Mouse (Mus musculus) heart, adult 11 months (tissue): ENCODE data around the gene Ggt7.
"Not testable (repeated sequence)": the region's sequence is repeated elsewhere in the genome, so short reads cannot be mapped to it uniquely, and the experiment has no call there.

Experiments
- DNase-seq: peaks from one replicate; pipeline ENCODE4 v3.0.0; 2022

Gene Ggt7

DNA sequence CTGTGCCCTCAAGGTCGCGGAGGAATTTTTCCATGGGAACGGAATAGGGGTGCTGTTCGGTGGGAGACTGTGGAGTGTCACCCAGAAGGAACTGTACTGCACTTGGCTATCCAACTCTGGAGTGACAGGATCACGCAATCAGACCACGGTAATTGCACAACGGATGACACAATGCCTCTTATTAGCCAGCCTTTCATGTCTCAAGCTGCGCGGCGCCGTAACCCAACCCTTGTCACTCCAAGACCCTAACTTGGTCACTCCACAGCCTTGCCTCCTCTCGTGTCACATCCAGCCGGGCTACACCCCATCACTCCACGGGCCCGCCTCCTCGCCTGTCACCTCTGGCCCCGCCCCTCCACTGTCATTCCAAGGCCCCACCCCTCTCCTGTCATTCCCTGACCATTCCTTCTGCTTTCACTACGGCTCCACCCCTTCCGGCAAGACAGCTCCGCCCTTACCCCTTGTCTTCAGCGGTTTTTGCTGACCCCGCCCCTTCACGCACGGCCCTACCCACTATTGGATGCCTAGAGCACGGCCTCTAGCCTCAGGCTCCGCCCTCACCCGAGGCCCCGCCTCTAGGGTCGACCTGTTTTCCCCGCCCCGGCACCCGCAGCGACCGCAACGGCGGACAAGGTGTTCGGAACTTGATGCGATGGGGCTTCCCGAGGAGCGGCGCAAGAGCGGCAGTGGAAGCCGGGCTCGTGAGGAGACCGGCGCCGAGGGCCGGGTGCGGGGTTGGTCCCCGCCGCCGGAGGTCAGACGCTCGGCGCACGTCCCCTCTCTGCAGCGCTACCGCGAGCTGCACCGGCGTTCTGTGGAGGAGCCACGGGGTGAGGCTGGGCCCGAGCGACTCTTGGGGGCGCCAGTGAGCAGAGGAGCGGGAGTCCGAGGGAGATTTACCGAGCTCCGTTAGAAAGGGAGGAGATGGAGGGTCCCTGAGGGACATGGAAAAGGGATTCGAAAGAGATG lies at the start of gene Ggt7, which contains the start of gene Acss2:
Ggt7 (minus strand) TSS at position 783 of the 969 bp plus-strand sequence.
Acss2 (plus strand) TSS at position 494 of the 969 bp plus-strand sequence.
- DNase-seq: peak; percentile 100

DNA sequence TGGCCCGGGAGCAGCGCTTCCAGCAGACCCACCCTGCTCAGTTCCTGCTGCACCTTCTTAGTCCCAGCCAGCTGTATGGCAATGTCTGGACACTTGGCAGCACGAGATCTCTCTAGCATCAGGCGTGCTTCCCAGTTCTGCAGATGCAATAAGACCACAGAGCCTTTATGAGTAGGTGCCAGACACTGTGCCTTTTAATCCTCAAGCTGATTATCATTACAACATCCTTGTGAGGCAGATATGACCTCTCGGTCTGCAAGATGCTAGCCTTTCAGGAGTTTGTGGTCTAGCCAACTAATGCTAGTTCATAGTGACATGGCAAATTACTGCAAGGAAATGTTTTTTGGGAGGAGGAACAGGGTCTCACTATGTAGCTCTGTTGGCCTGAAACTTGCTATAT lies 49.7 kb upstream of the Ggt7 start:
- peak; percentile 50 for DNase-seq

DNA sequence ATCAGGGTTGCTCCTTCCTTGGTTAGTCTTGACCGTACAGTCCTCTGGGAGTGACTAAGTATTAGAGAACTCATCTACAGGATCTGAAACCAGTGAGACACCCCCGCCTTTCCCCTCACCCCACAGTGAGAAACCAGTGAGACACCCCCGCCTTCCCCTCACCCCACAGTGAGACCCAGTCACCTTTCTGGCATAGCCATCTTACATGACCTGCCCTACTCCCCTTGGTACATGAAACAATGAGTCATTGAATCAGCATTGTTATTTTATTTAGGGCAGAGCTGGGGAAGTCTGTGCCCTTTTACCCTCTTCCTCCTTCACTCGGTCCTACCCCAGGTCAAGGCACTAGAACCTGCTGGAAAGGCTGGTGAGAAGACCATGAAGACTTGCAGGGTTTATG lies 44.9 kb upstream of the Ggt7 start:
- DNase-seq: peak; percentile 79

DNA sequence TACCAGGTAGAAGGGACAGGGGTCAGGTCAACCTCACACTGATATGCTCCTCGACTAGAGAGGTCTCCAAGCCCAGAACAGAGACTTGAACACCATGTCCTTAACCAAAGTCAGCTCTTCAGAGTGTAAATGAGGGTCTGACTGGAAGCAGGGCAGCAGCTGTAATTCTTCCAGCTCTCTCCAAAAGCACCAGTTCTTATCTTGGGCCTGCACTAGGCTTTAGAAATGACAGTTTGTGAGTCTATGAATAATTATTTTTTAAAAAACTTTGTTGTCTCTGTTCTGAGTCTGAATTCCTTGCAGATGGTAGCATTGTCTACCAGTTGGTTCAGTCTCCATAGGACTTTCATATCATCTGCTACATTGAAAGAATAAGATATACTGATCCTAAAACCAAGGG lies 44.2 kb upstream of the Ggt7 start:
- no peak for DNase-seq

DNA sequence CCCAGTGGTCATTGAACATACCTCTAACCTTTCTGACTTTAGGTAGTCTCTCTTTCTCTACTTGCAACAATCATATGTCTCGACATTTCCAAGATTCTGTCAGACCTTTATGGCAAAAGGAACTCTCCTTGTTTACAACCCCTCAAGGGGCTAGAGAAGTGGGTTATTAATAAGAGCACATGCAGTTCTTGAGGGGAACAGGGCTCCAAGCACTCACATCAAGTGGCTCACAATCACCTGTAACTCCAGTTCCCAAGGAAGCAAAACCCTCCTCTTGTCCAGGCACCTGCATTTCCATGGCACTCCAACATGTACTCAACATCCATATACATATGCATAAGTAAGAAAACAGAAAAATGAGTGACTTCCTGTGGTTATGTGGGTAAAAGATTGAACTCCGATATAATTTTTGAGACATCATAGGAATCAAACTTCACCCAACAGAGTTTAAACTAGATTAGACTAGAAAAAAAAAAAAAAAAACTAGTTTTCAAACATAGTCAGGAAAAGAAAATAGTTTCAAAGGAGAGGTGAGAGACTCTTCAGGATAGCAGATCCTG lies 36.5 kb upstream of the Ggt7 start:
- no peak for DNase-seq

DNA sequence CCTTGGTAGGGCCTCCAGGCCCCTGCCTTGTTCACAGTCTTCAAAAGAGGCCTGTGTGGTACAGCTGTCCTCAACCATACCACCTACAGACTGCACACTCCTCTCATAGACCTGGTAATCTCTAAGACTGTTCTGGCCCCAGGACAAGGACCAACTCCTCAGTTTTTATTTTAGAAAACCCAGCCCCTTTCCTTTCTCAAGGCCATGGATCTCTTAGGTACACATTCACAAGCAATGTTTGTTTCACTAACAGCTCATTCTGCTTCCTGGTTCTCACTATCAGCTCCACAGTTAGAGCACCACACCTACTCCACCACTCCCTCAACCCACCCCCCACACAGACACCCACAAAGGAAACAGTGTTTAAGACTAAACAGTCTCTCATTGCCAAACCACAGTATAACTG lies 34.9 kb upstream of the Ggt7 start:
- DNase-seq: peak; percentile 50

DNA sequence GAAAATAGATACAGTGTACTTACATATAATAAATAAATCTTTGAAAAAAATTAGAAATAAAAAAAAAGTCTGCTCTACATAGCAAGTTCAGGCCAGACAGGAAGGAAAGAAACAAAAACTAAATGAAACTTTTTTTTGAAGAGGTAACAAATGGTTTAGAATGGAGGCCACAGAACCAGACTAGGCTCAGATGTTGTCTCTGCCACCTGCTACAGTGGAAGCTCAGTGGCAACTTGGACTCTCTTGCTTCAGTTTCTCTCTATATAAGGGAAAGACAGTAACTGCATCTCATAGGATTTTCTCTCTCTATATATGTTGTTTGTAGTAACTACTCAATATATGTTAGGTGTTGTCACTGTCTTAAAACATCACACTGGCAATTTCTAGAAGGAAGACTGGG lies 34.3 kb upstream of the Ggt7 start:
- DNase-seq: no peak

DNA sequence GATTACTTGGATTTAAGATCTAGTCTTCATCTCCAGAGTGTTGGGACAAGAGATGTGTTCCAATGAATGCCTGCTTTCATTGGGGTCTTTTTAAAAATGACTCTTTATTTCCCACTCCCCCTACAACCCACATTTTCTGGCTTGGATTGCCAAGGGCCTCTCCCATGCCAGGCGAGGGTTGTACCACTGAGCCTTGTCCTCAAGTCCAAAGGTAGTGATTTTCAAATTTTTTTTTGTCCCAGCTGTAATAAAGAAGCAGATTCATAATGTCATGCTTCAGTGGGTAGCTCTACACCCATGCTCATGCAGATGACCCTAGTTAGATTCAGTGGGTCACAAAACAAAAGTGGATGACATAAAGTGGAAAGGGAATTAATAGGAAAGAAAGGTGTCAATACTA lies 28.9 kb upstream of the Ggt7 start:
- no peak for DNase-seq

DNA sequence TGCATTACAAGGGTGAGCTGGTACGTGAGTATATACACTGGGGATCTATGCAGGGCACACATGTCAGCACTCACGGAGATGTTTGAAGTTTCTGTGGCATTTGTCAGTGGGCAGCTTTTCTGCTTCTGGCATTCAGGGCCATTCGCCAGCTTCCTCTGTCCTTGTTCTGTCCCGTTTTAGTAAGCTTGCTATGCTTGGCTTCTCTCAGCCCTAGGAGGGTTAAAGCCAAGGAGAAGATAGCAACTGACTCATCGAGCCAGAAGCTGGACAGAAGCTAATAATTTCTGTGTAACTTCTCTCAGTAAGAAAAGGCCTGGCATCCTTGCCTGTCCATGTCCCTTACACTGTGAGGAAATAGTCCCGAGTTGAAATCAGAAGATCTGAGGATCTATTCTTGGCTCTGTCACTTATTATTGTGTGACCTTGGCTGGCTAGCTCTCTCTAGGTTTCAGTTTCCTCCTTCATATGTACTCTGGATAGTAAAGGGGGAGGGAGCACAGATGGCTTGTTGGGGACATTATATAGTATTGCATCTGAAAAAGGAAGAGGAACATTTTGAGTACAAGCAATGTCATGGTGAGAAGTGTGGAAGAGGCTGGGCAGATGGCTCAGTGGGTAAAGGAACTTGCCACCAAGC lies 22.9 kb upstream of the Ggt7 start:
- peak; percentile 94 for DNase-seq

DNA sequence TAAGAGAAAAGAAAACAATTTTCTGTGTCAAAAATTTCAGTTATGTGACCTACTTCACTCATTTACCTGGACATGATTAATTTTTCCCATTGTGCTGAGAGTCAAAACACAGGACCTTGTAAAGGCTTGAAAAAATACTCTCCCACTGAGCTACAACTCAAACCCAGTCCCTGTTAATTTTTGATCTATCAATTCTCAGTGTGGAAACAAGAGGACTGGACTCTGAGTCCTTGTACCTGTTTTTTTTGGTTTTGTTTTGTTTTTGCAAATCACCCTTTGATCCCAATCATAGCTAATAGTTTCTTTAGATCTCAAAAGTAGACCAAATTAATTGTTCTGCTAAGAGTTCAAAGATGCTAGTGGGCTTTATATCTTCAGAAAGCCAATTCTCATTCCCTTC lies 21.7 kb upstream of the Ggt7 start:
- DNase-seq: no peak

DNA sequence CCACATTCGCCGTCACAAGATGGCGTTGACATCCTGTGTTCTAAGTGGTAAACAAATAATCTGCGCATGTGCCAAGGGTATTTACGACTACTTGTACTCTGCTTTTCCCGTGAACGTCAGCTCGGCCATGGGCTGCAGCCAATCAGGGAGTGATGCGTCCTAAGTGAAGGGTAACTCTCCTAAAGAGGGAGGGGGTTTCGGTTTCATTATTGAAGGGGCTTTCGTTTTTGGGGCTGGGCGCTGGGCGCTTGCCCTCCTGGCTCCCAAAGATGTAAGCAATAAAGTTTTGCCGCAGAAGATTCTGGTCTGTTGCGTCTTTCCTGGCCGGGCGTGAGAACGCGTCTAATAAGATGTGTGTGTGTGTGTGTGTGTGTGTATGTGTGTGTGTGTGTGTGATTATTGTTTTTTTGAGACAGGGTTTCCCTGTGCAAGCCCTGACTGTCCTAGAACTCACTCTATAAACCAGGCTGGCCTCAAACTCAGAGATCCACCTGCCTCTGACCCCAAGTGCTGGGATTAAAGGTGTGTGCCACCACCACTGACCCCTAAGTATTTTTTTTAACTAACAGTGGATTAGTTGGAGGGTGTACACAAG lies 20.5 kb upstream of the Ggt7 start:
- DNase-seq: not testable (repeated sequence)

DNA sequence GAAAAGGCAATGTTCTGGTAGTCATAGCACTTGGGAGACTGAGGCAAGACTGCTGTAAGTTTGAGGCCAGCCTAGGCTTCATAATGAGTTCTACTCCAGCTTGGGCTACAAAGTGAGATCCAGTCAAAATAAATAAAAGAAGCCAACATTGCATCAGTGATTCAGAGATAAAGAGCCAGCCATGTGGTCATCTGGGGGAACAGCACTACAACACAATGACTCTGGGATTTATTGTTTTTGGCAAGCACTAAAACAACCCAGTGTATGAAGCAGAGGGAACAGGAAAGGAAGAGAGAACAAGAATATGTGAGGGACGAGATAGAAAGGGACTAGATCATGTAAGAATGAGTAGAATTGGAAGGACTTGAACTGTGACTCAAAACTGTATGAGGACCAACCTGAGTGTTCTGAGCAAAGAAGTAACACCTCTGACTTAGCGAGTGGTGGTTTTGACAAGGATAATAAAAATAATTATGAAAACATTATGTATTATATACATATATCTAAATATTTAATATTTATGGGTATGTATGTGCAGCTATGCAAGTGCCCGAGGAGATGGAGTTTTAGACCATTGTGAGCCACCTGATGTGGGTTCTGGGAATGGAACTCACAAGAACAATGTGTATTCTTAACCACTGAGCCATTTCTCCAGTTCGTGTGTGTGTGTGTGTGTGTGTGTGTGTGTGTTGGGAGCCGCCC lies 19.9 kb upstream of the Ggt7 start:
- DNase-seq: no peak

DNA sequence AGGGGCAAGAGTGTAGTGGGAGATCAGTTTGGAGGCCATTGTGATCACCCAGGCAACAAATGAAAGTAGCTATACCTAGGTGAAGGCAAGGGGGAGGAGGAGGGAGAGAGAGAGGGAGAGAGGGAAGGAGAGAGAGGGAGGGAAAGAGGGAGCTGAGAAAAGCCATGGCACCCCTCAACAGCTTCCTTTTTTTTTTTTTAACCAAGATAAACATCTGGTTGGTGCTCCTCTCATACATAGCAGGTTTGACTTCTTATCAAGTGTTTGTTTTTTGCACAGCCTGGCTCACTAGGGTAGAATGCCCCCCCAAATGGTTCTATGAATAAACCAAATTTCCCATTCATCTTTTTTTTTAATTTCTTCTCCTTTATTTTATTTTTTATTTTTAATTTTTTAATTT lies 18.3 kb upstream of the Ggt7 start:
- no peak for DNase-seq

DNA sequence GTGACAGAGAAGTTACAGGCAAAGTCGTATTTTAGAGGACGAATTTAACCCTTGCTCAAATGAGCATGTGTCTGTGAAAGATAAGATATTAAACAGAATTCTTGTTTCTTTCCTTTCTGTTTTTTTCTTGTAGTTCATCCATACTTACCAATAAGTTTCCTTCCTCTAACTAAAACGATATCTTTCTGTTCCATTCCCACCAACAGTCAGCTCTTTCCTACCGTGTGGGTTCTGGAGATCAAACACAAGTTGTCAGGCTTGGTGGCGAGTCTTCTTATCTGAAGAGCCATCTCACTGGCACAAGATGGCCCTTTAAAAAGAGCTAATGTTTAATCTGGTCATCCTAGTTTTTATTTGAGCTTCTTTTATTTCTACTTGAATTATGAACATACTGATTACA lies 9.3 kb upstream of the Ggt7 start:
- DNase-seq: no peak

DNA sequence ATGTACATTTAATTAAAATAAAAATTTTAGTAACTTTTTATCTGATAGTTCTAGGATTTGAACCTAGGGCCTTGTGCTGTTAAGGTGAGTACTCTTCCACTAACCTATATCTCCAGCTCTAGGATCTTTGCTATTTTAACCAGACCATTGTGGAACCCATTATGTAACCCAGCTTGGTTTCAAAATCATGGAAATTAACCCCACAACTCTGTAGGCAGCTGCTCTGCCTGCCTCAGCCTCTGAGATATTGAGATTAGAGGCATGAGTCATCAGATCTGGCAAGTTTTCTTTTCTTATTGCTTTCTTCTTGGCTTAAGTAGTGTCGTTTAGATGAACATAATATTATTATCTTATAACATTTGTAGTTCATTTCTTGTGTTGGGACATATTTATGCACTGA lies 6.3 kb upstream of the Ggt7 start:
- no peak for DNase-seq

DNA sequence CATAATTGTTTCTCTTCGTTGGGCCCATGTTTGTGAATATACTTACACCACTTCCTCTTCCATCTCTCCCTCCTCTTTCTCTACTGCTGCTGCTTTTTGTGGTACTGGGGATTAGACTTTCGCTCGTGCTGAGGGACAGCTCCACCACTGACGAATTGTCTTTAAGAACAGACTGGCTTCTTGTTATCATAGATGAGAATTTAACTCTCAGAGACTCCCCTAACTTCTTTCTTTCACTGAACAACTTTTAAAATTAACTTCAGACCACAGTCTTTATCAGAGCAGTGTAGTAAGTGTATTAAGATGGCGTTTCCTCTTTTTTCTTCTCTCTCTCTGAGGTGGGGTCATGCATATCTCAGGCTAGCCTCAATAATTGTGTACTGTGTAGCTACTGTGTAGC lies 5.7 kb upstream of the Ggt7 start:
- no peak for DNase-seq

DNA sequence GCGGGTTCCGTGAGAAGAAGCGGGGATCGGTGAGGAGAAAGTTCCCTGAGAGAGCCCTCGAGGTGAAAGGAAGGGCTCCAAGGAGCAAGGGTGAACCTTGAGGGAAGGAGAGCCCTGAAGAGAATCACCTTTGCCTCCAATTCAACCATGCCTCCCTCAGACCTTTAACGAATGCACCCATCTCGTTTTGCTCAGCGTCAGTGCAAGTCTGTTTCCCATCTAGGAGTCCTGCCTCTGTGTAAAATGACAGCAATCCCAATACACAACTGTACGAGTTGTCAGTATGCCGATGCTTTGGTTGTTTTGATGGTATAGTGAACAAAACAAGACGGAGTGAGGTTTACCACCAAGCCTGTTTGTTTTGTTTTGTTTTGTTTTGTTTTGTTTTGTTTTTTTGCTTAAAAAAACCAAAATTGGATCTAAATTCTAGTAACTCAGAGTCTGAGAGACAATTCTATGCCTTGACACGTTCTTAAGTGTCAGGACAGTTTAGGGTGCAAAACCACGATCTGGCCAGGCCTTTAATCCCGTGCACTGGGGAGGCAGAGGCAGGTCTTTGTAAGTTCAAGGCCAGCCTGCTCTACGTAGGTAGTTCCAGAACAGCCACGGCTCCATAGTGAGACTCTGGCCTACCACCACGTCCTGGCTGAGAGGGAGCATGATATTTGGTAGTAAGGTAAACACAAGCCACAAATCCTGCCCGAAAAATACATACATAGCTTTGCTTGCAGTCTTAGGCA lies 664 bp upstream of the Ggt7 start:
- peak; percentile 79 for DNase-seq

DNA sequence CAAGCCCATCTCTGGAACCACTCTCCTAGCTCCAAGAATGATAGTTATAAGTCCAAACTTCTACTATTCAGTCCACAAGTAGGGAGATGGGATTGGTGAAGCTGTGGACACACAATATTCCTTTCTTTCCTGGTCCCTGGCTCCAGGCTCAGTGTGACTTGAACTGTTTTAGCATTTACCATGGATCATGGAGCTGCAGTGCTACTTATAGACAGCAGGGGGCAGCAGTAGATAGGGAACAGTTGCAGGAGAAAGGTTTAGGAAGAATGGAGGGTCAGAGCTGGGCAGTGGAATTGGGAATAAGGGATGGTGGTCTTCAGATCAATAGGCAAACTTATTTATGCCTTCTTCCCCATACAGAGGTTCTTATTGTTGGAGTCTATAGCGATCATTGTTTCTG lies 2.1 kb downstream of the Ggt7 start:
- peak; percentile 93 for DNase-seq

DNA sequence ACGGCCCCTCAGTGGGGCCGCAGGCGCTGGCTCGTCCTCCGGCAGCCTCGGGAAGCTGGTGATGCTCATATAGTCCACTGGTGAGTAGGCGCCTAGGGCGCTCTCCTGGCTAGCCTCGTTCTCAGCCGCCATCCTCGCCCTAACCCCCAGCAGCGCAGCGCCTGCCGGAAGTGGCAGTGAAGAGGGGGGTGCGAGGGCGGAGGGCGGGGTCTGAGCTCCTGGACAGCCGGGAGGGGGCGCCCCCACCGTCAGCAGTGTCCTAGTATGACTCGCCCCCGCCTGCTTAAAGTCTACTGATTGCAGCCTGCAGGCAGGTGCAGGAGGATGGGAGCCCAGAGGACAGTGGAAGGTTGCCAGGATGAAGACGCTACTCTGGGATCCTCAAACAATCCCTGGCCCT lies 3.4 kb downstream of the Ggt7 start:
- DNase-seq: peak; percentile 97

DNA sequence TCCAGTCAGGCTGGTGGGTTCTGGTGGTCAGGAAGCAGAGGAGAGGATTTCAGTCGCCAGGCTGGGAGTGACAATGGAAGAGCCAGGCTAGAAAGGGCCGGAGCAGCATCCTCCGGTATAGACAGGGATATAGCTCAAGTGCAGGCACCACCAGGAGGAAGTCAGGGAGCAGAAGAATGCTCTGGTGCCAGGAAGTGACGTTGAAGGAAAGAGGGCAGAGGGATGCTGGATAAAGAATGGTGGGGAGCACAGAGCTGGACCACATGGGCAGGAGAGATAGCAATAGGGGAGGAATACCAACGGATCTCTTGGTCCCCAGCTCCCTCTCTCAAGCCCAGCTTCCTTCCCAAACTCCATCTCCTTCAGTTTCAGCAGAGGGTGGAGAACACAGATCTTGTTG lies 4.5 kb downstream of the Ggt7 start:
- DNase-seq: peak; percentile 87

DNA sequence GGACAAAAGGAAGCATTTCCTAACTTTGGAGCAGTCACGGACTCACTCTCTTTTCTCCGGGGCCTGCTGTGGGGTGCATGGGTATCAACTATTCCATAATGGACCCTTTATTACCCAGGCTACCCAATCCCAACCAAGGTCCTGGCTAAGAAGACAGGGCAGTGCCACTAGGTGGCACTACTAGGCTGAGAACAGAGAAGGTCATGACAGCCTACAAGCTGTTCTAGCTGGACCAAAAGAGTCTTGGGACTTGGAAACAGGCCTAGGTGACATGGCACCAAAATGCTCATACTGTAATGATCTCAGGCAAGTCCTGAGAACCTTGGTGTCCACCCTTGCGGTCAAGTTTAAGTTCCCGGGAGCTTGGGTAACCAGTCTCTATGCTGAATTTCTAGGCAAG lies 5.6 kb downstream of the Ggt7 start:
- DNase-seq: peak; percentile 92
